9 mouse cellular contexts compared by ENCODE assay signal in the genomic region with DNA sequence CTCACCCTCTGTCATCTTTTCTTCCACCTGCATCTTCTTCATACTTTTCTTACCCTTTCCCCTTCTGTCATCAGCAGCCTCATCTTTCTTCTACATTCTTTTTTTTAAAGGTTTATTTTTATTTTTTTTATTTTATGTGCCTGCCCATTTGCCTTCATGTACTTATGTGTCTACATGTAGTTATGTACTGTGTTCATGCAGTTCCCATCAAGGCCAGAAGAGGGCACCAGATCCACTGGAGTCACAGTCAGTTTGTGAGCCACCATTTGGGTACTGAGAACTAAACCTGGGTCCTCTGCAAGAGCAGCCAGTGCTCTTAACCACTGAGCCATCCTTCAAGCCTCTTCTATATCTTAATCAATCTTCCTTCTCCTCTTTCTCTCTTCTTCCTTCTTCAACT.
DNase-seq lines count a peak whose midpoint lies in the region; ATAC-seq lines count a peak whose summit lies in the region.
"Had no signal": no experiment of that assay in that cellular context is flagged by ENCODE, and none has a peak within 500 bp of the region (broad histone marks: within the 10 kb centered on the region; RNA-seq: fewer than 3 reads in every experiment).

No protein-coding gene starts in this region.

- peaks cover 2% of the 10 kb centered on the region; the same call in 1 of the 2 replicates for H3K4me1 ChIP-seq in forebrain, embryonic 11.5 days (replicated peaks; ENCODE audit: control insufficient read depth, insufficient read depth, low read length)
- H3K4me1 ChIP-seq in forebrain, embryonic 16.5 days (replicated peaks; ENCODE audit: control insufficient read depth, insufficient read depth, low read length) = no peaks in the 10 kb centered on the region; the same call in 1 of the 2 replicates
- H3K4me1 ChIP-seq in neural tube, embryonic 15.5 days = peaks cover 5% of the 10 kb centered on the region
- peaks cover 53% of the 10 kb centered on the region for H3K4me1 ChIP-seq in limb, embryonic 13.5 days

- H3K27me3 ChIP-seq in forebrain, embryonic 11.5 days (ENCODE audit: control insufficient read depth, insufficient read depth, low read length) = no peaks in the 10 kb centered on the region
- H3K27me3 ChIP-seq in forebrain, embryonic 16.5 days (replicated peaks; ENCODE audit: control insufficient read depth, insufficient read depth, low read length) = no peaks in the 10 kb centered on the region
- H3K27me3 ChIP-seq in neural tube, embryonic 15.5 days (replicated peaks) = no peaks in the 10 kb centered on the region
- H3K27me3 ChIP-seq in limb, embryonic 13.5 days = no peaks in the 10 kb centered on the region

- H3K9me3 ChIP-seq in forebrain, embryonic 11.5 days (ENCODE audit: control insufficient read depth, low read length) = no peaks in the 10 kb centered on the region
- H3K9me3 ChIP-seq in forebrain, embryonic 16.5 days (ENCODE audit: control insufficient read depth, low read length) = no peaks in the 10 kb centered on the region
- no peaks in the 10 kb centered on the region for H3K9me3 ChIP-seq in neural tube, embryonic 15.5 days (replicated peaks)
- H3K9me3 ChIP-seq in limb, embryonic 13.5 days = 0 out of 2 replicates have a peak, but pooled peaks cover 6% of the 10 kb centered on the region

- no peak overlapping the region for H3K27ac ChIP-seq in forebrain, embryonic 11.5 days (ENCODE audit: low read depth, low read length)
- H3K27ac ChIP-seq in forebrain, embryonic 16.5 days (ENCODE audit: low read length) = no peak overlapping the region
- H3K27ac ChIP-seq in neural tube, embryonic 15.5 days (replicated peaks) = no peak overlapping the region
- peak overlapping the region; percentile 79; the same call in 1 of the 2 replicates for H3K27ac ChIP-seq in limb, embryonic 13.5 days

- no peak overlapping the region for H3K9ac ChIP-seq in forebrain, embryonic 11.5 days (ENCODE audit: low read length)
- no peak overlapping the region for H3K9ac ChIP-seq in forebrain, embryonic 16.5 days (replicated peaks; ENCODE audit: low read depth, low read length)
- no peak overlapping the region for H3K9ac ChIP-seq in neural tube, embryonic 15.5 days (replicated peaks)
- no peak overlapping the region for H3K9ac ChIP-seq in limb, embryonic 13.5 days

- DNase-seq in forebrain, embryonic 11.5 days (ENCODE audit: low spot score) = peak; percentile 66
- DNase-seq in neural tube, embryonic 10.5 days (ENCODE audit: extremely low spot score, low spot score) = peak; percentile 39
- no peak for DNase-seq in frontal cortex, postnatal 10 days (ENCODE audit: low spot score in 2 of 2)
- no peak for DNase-seq in urinary bladder, adult 18-20 months (ENCODE audit: low spot score in 2 of 2)
- no peak for DNase-seq in frontal cortex, adult 2 months (ENCODE audit: extremely low spot score in 1 of 2, low spot score in 1 of 2)
- DNase-seq: gastrocnemius, postnatal 36 days had no signal

- no peak overlapping the region for H3K4me3 ChIP-seq in forebrain, embryonic 11.5 days (ENCODE audit: low read depth, low read length)
- no peak overlapping the region for H3K4me3 ChIP-seq in forebrain, embryonic 16.5 days (replicated peaks; ENCODE audit: low read length)
- H3K4me3 ChIP-seq in neural tube, embryonic 15.5 days (replicated peaks) = no peak overlapping the region
- H3K4me3 ChIP-seq in limb, embryonic 13.5 days = no peak overlapping the region

- no peak overlapping the region for H3K4me2 ChIP-seq in forebrain, embryonic 11.5 days (ENCODE audit: low read depth, low read length, severe bottlenecking)
- no peak overlapping the region for H3K4me2 ChIP-seq in forebrain, embryonic 16.5 days (ENCODE audit: low read length)
- no peak overlapping the region for H3K4me2 ChIP-seq in neural tube, embryonic 15.5 days
- H3K4me2 ChIP-seq in limb, embryonic 13.5 days (replicated peaks) = no peak overlapping the region

- no peak for ATAC-seq in forebrain, embryonic 11.5 days (replicated peaks; ENCODE audit: low FRiP score)
- no peak for ATAC-seq in forebrain, embryonic 16.5 days
- no peak for ATAC-seq in neural tube, embryonic 15.5 days (ENCODE audit: low FRiP score)
- ATAC-seq in limb, embryonic 13.5 days (ENCODE audit: low FRiP score, low read depth) = no peak

- H3K36me3 ChIP-seq in forebrain, embryonic 11.5 days (ENCODE audit: control insufficient read depth, insufficient read depth, low read length) = no peaks in the 10 kb centered on the region
- H3K36me3 ChIP-seq in forebrain, embryonic 16.5 days (ENCODE audit: control insufficient read depth, insufficient read depth) = no peaks in the 10 kb centered on the region
- no peaks in the 10 kb centered on the region for H3K36me3 ChIP-seq in neural tube, embryonic 15.5 days
- no peaks in the 10 kb centered on the region for H3K36me3 ChIP-seq in limb, embryonic 13.5 days

Comparison
In these comparisons a context has a peak if more than half of its experiments do, and no peak if none do; other contexts are left out.
1. DNase-seq: peak in forebrain, embryonic 11.5 days (single experiment) and neural tube, embryonic 10.5 days (single experiment); none in frontal cortex, postnatal 10 days (0 of 2), urinary bladder, adult 18-20 months (0 of 2) and frontal cortex, adult 2 months (0 of 2).